Mouse (Mus musculus) stomach, postnatal 0 days (tissue): Measurements from ENCODE around the gene Nup214. TPM values are rescaled to one million over a fixed set of nuclear protein-coding genes. Genes with fewer than 3 reads are reported as not detected.

Experiments
- ATAC-seq: fragments of 200-750 bp; cut with Nextera tagmentation; 2 replicates; pipeline ENCODE4 v1.8.0; 2017; ENCODE audit not compliant: low FRiP score, low TSS enrichment
- DNase-seq: peaks from one replicate; pipeline ENCODE4 v3.0.0-alpha.2; 2016; ENCODE audit warnings: low spot score
- H3K27ac ChIP-seq: fragments of 300-500 bp; sonication (generic); replicated peaks from 2 replicates; pipeline ENCODE4 v1.5.1; 2014; ENCODE audit warnings: mild to moderate bottlenecking, control low read depth
- H3K27me3 ChIP-seq: fragments of 300-500 bp; sonication (generic); 2 replicates; pipeline ENCODE4 v1.6.1; 2014; ENCODE audit warnings: low read length; ENCODE audit not compliant: control insufficient read depth, insufficient read depth
- H3K36me3 ChIP-seq: fragments of 300-500 bp; sonication (generic); 2 replicates; pipeline ENCODE4 v1.6.1; 2014; ENCODE audit warnings: low read length, mixed read lengths; ENCODE audit not compliant: control insufficient read depth, insufficient read depth
- H3K4me1 ChIP-seq: fragments of 300-500 bp; sonication (generic); replicated peaks from 2 replicates; pipeline ENCODE4 v1.6.1; 2014; ENCODE audit warnings: antibody characterized with exemption; ENCODE audit not compliant: control insufficient read depth, insufficient read depth
- H3K4me2 ChIP-seq: fragments of 300-500 bp; sonication (generic); replicated peaks from 2 replicates; pipeline ENCODE4 v1.6.1; 2014; ENCODE audit warnings: low read depth, mild to moderate bottlenecking, control low read depth, moderate library complexity
- H3K4me3 ChIP-seq: fragments of 300-500 bp; sonication (generic); 2 replicates; pipeline ENCODE4 v1.5.1; 2014; ENCODE audit warnings: low read depth, low read length, control low read depth
- H3K9ac ChIP-seq: fragments of 300-500 bp; sonication (generic); 2 replicates; pipeline ENCODE4 v1.6.1; 2014; ENCODE audit warnings: mild to moderate bottlenecking, low read length, control low read depth, mixed read lengths
- H3K9me3 ChIP-seq: fragments of 300-500 bp; sonication (generic); 2 replicates; pipeline ENCODE4 v1.6.1; 2016; ENCODE audit warnings: low read length; ENCODE audit not compliant: control insufficient read depth
- CTCF ChIP-seq: IDR thresholded peaks from 2 replicates; pipeline ENCODE4 v1.5.1; 2016; ENCODE audit warnings: antibody characterized with exemption, low read depth, mild to moderate bottlenecking, moderate library complexity
- EP300 ChIP-seq: optimal IDR thresholded peaks from 2 replicates; pipeline ENCODE3; 2016; ENCODE audit warnings: antibody characterized with exemption
- WGBS: fragments of 180-500 bp; shearing (Covaris S2); extraction: QIAGEN DNeasy Blood & Tissue Kit; methylation state at CpG from one replicate; pipeline ENCODE4 v1.1.7; 2014; 5-methylcytosine and 5-hydroxymethylcytosine counted together
- polyA plus RNA-seq: library from polyadenylated mRNA; unstranded; fragments of >200 nt; fragmentation: Nextera tagmentation; extraction: Ambion mirVana; gene quantifications from 2 replicates; pipeline ENCODE4 v1.2.1, GENCODE M21; 2015

Gene Nup214
- polyA plus RNA-seq = 29.4 and 33.6 TPM in 2 replicates

- peak within 1 kb of the TSS; percentile 93 for H3K4me3 ChIP-seq
- peak within 1 kb of the TSS; percentile 88 for H3K27ac ChIP-seq
- 0% methylated on average over 60 of the region's 60 CpGs for WGBS
- no peaks in the 10 kb centered on the region for H3K9me3 ChIP-seq
- ATAC-seq = peak; percentile 99
- TF ChIP-seq EP300 (no peak), CTCF (no peak)
- peaks cover 7% of the 10 kb centered on the region for H3K36me3 ChIP-seq
- DNase-seq = peak; percentile 99
- H3K27me3 ChIP-seq = no peaks in the 10 kb centered on the region
- 0 out of 2 replicates have a peak, but pooled peaks cover 4% of the 10 kb centered on the region for H3K4me1 ChIP-seq
- peak within 1 kb of the TSS; percentile 100 for H3K9ac ChIP-seq
- H3K4me2 ChIP-seq = peak within 1 kb of the TSS; percentile 89
Measured at GRCm38 (mm10) chr2:31974141-31974808, at the start of gene Nup214. Nup214 (plus strand) TSS chr2:31974436.

- Histone ChIP-seq H3K4me2 (no peak overlapping the region), H3K27ac (no peak overlapping the region), H3K9ac (no peak overlapping the region), H3K27me3 (no peaks in the 10 kb centered on the region), H3K36me3 (no peaks in the 10 kb centered on the region), H3K4me1 (no peaks in the 10 kb centered on the region), H3K9me3 (no peaks in the 10 kb centered on the region), H3K4me3 (no peak overlapping the region)
- no peak for ATAC-seq
- DNase-seq = peak; percentile 62
- 18% methylated on average over 9 of the region's 9 CpGs for WGBS
- TF ChIP-seq EP300 (no peak), CTCF (no peak)
Measured at GRCm38 (mm10) chr2:31924811-31925210, 49.4 kb upstream of the Nup214 start.

- Histone ChIP-seq H3K4me1 (no peaks in the 10 kb centered on the region), H3K4me2 (no peak overlapping the region), H3K9me3 (no peaks in the 10 kb centered on the region), H3K36me3 (no peaks in the 10 kb centered on the region), H3K27me3 (no peaks in the 10 kb centered on the region), H3K4me3 (no peak overlapping the region), H3K27ac (no peak overlapping the region), H3K9ac (no peak overlapping the region)
- TF ChIP-seq EP300 = no peak
- TF ChIP-seq CTCF = no peak
- 31% methylated on average over 4 of the region's 4 CpGs for WGBS
- ATAC-seq = no peak
- DNase-seq = no peak
Measured at GRCm38 (mm10) chr2:31925936-31926335, 48.3 kb upstream of the Nup214 start.

GRCm38 (mm10) chr2:31929664-31930063 is 44.6 kb upstream of the Nup214 start:
- Histone ChIP-seq H3K27me3 (no peaks in the 10 kb centered on the region), H3K36me3 (no peaks in the 10 kb centered on the region), H3K4me1 (no peaks in the 10 kb centered on the region), H3K4me2 (no peak overlapping the region), H3K9me3 (no peaks in the 10 kb centered on the region), H3K4me3 (no peak overlapping the region), H3K9ac (no peak overlapping the region), H3K27ac (no peak overlapping the region)
- ATAC-seq (no peak), DNase-seq (no peak)
- no peak for TF ChIP-seq CTCF
- TF ChIP-seq EP300 = no peak
- 70% methylated on average over 3 of the region's 3 CpGs for WGBS

GRCm38 (mm10) chr2:31934551-31934950 is 39.7 kb upstream of the Nup214 start:
- Histone ChIP-seq H3K4me2 (no peak overlapping the region), H3K9me3 (no peaks in the 10 kb centered on the region), H3K9ac (no peak overlapping the region), H3K27ac (no peak overlapping the region), H3K4me3 (no peak overlapping the region), H3K4me1 (no peaks in the 10 kb centered on the region), H3K36me3 (no peaks in the 10 kb centered on the region), H3K27me3 (no peaks in the 10 kb centered on the region)
- DNase-seq (no peak), ATAC-seq (no peak)
- WGBS = 57% methylated on average over 4 of the region's 4 CpGs
- TF ChIP-seq EP300 (no peak), CTCF (no peak)

GRCm38 (mm10) chr2:31935054-31935453 is 39.2 kb upstream of the Nup214 start:
- Histone ChIP-seq H3K9ac (no peak overlapping the region), H3K27ac (no peak overlapping the region), H3K27me3 (no peaks in the 10 kb centered on the region), H3K4me2 (no peak overlapping the region), H3K4me1 (no peaks in the 10 kb centered on the region), H3K36me3 (no peaks in the 10 kb centered on the region), H3K9me3 (no peaks in the 10 kb centered on the region), H3K4me3 (no peak overlapping the region)
- ATAC-seq (no peak), DNase-seq (no peak)
- WGBS = 23% methylated on average over 4 of the region's 4 CpGs
- TF ChIP-seq EP300 = no peak
- no peak for TF ChIP-seq CTCF
